Mouse (Mus musculus) liver, adult 2 months (tissue): ENCODE results near the gene Il6ra. TPM values are rescaled to one million over a fixed set of nuclear protein-coding genes. Genes with fewer than 3 reads are reported as not detected.
A peak's percentile ranks its signal among the peaks of the same experiment; 100 is the strongest.

ENCODE experiments used
- DNase-seq: peaks from one replicate; pipeline ENCODE4 v3.0.0-alpha.2; 2011; ENCODE audit warnings: low read depth, low spot score; ENCODE audit errors: extremely low read depth
- H3K27ac ChIP-seq: fragments of 200-500 bp; replicated peaks from 2 replicates; pipeline ENCODE4 v1.5.1; 2012; ENCODE audit warnings: low read depth, mild to moderate bottlenecking, control low read depth, inconsistent platforms, low read length; ENCODE audit not compliant: insufficient read depth
- H3K27me3 ChIP-seq: fragments of 200-500 bp; 2 replicates; pipeline ENCODE4 v1.6.1; 2012; ENCODE audit warnings: mild to moderate bottlenecking, moderate library complexity, low read length, inconsistent platforms; ENCODE audit not compliant: control insufficient read depth, insufficient read depth
- H3K36me3 ChIP-seq: fragments of 200-500 bp; 2 replicates; pipeline ENCODE4 v1.6.1; 2012; ENCODE audit warnings: low read length, inconsistent platforms; ENCODE audit not compliant: control insufficient read depth, insufficient read depth
- H3K4me1 ChIP-seq: fragments of 200-500 bp; 2 replicates; pipeline ENCODE4 v1.6.1; 2011; ENCODE audit warnings: low read length; ENCODE audit not compliant: control insufficient read depth, insufficient read depth
- H3K4me3 ChIP-seq: fragments of 200-500 bp; 2 replicates; pipeline ENCODE4 v1.5.1; 2011; ENCODE audit warnings: low read depth, mild to moderate bottlenecking, control low read depth, low read length, moderate library complexity; ENCODE audit not compliant: insufficient read depth
- H3K79me2 ChIP-seq: fragments of 200-500 bp; 2 replicates; pipeline ENCODE4 v1.6.1; 2012; ENCODE audit warnings: inconsistent platforms, mild to moderate bottlenecking, low read length, moderate library complexity; ENCODE audit not compliant: control insufficient read depth, insufficient read depth
- H3K9ac ChIP-seq: fragments of 200-500 bp; 2 replicates; pipeline ENCODE4 v1.6.1; 2012; ENCODE audit warnings: low read depth, mild to moderate bottlenecking, control low read depth, inconsistent platforms, low read length
- CTCF ChIP-seq: fragments of 200-500 bp; IDR thresholded peaks from 2 replicates; pipeline ENCODE4 v1.5.1; 2011; ENCODE audit warnings: low read depth, low read length, control low read depth
- POLR2A ChIP-seq: fragments of 200-500 bp; IDR thresholded peaks from 2 replicates; pipeline ENCODE4 v1.6.1; 2011; ENCODE audit warnings: low read length, control low read depth; ENCODE audit not compliant: insufficient read depth; ENCODE audit errors: extremely low read depth
- WGBS: fragments of 180-500 bp; shearing (Covaris S2); methylation state at CpG from one replicate; pipeline ENCODE4 v1.1.7; 2018; 5-methylcytosine and 5-hydroxymethylcytosine counted together
- polyA plus RNA-seq: library from polyadenylated mRNA; depleted of rRNA; stranded (reverse); fragments of >200 nt; gene quantifications from 2 replicates; pipeline ENCODE4 v1.2.3, GENCODE M21; 2012; rRNA removed
- total RNA-seq: library from RNA; depleted of rRNA; stranded (reverse); fragments of >200 nt; gene quantifications from 2 replicates; pipeline ENCODE4 v1.2.3, GENCODE M21; 2014; rRNA removed

The Il6ra gene
- total and polyA plus RNA-seq, 2 experiments: 10.5 to 15.4 TPM

- H3K27me3 ChIP-seq: no peaks in the 10 kb centered on the region
- no peaks in the 10 kb centered on the region for H3K36me3 ChIP-seq
- WGBS: 58% methylated on average over 4 of the region's 4 CpGs
- DNase-seq: no peak
- H3K4me3 ChIP-seq: no peak overlapping the region
- H3K4me1 ChIP-seq: no peaks in the 10 kb centered on the region
- H3K9ac ChIP-seq: no peak overlapping the region
- TF ChIP-seq POLR2A (no peak), CTCF (peak; percentile 80)
- no peak overlapping the region for H3K27ac ChIP-seq
- no peaks in the 10 kb centered on the region for H3K79me2 ChIP-seq
Observed at GRCm38 (mm10) chr3:89817056-89817455, 95.9 kb downstream of the Il6ra start.

Other genes with a start within 250 kb of the Il6ra start
- gene Adar, start 198.2 kb downstream of the Il6ra start, total RNA-seq: 10.3 and 12.6 TPM in 2 replicates
- gene Adar, start 198.2 kb downstream of the Il6ra start, polyA plus RNA-seq: 9.4 and 14.4 TPM in 2 replicates
- gene Chrnb2, start 148.6 kb downstream of the Il6ra start, total RNA-seq: 0.28 and 0.54 TPM in 2 replicates
- gene Chrnb2, start 148.6 kb downstream of the Il6ra start, polyA plus RNA-seq: 0.42 and 0.68 TPM in 2 replicates
- gene Ube2q1, start 139.6 kb downstream of the Il6ra start, total RNA-seq: 12.5 and 16.6 TPM in 2 replicates
- 9.1 and 10.0 TPM in 2 replicates for gene Ube2q1, start 139.6 kb downstream of the Il6ra start, polyA plus RNA-seq
- gene She, start 81.8 kb downstream of the Il6ra start, total RNA-seq: 2.3 and 2.5 TPM in 2 replicates
- gene She, start 81.8 kb downstream of the Il6ra start, polyA plus RNA-seq: 0.78 TPM in 2 replicates
- 2.3 and 2.6 TPM in 2 replicates for gene Atp8b2, start 50.3 kb upstream of the Il6ra start, total RNA-seq
- gene Atp8b2, start 50.3 kb upstream of the Il6ra start, polyA plus RNA-seq: 2.2 and 4.0 TPM in 2 replicates
- gene Hax1, start 85.6 kb upstream of the Il6ra start, total RNA-seq: 82.1 and 86.1 TPM in 2 replicates
- gene Hax1, start 85.6 kb upstream of the Il6ra start, polyA plus RNA-seq: 68.6 and 70.2 TPM in 2 replicates
- 64.7 and 67.9 TPM in 2 replicates for gene 4933434E20Rik, start 138.4 kb upstream of the Il6ra start, total RNA-seq
- gene 4933434E20Rik, start 138.4 kb upstream of the Il6ra start, polyA plus RNA-seq: 23.4 and 24.2 TPM in 2 replicates
- 32.6 and 36.5 TPM in 2 replicates for gene Ubap2l, start 139.4 kb upstream of the Il6ra start, total RNA-seq
- gene Ubap2l, start 139.4 kb upstream of the Il6ra start, polyA plus RNA-seq: 37.7 and 46.3 TPM in 2 replicates
- gene Tpm3, start 159.5 kb upstream of the Il6ra start, total RNA-seq: 53.4 and 56.2 TPM in 2 replicates
- gene Tpm3, start 159.5 kb upstream of the Il6ra start, polyA plus RNA-seq: 36.4 and 43.0 TPM in 2 replicates
- 0.07 and 0.09 TPM in 2 replicates for gene Nup210l, start 190.9 kb upstream of the Il6ra start, total RNA-seq
- 0.01 and 0.02 TPM in 2 replicates for gene Nup210l, start 190.9 kb upstream of the Il6ra start, polyA plus RNA-seq